Mouse (Mus musculus) liver, embryonic 16.5 days (tissue): ENCODE results near the gene Crisp3. TPM values are rescaled to one million over a fixed set of nuclear protein-coding genes. Genes with fewer than 3 reads are reported as not detected.
"Not testable (repeated sequence)": the region's sequence is repeated elsewhere in the genome, so short reads cannot be mapped to it uniquely, and the experiment has no call there.

Experiments
- ATAC-seq: fragments of 200-750 bp; cut with Nextera tagmentation; 2 replicates; pipeline ENCODE4 v1.8.0; 2017; ENCODE audit warnings: low read depth, mild to moderate bottlenecking, moderate number of reproducible peaks, moderate library complexity
- H3K27ac ChIP-seq: fragments of 300-500 bp; sonication (generic); 2 replicates; pipeline ENCODE4 v1.5.1; 2014; ENCODE audit warnings: mild to moderate bottlenecking, low read length
- H3K27me3 ChIP-seq: fragments of 300-500 bp; sonication (generic); 2 replicates; pipeline ENCODE4 v1.6.1; 2014; ENCODE audit warnings: low read depth, low read length, mixed read lengths; ENCODE audit not compliant: control insufficient read depth, insufficient read depth
- H3K36me3 ChIP-seq: fragments of 300-500 bp; sonication (generic); 2 replicates; pipeline ENCODE4 v1.6.1; 2014; ENCODE audit warnings: mild to moderate bottlenecking; ENCODE audit not compliant: control insufficient read depth, insufficient read depth
- H3K4me1 ChIP-seq: fragments of 300-500 bp; sonication (generic); 2 replicates; pipeline ENCODE4 v1.6.1; 2014; ENCODE audit warnings: low read depth, low read length, mixed read lengths; ENCODE audit not compliant: control insufficient read depth
- H3K4me2 ChIP-seq: fragments of 300-500 bp; sonication (generic); 2 replicates; pipeline ENCODE4 v1.6.1; 2014; ENCODE audit warnings: low read depth, low read length, mixed read lengths
- H3K4me3 ChIP-seq: fragments of 300-500 bp; sonication (generic); 2 replicates; pipeline ENCODE4 v1.5.1; 2014; ENCODE audit warnings: low read depth, mild to moderate bottlenecking, low read length
- H3K9ac ChIP-seq: fragments of 300-500 bp; sonication (generic); 2 replicates; pipeline ENCODE4 v1.6.1; 2014; ENCODE audit warnings: low read depth, low read length
- H3K9me3 ChIP-seq: fragments of 300-500 bp; sonication (generic); replicated peaks from 2 replicates; pipeline ENCODE4 v1.6.1; 2016; ENCODE audit warnings: low read length; ENCODE audit not compliant: control insufficient read depth
- WGBS: fragments of 180-500 bp; shearing (Covaris S2); extraction: QIAGEN DNeasy Blood & Tissue Kit; methylation state at CpG from one replicate; pipeline ENCODE4 v1.1.7; 2014; ENCODE audit not compliant: insufficient replicate concordance; 5-methylcytosine and 5-hydroxymethylcytosine counted together
- polyA plus RNA-seq: library from polyadenylated mRNA; unstranded; fragments of >200 nt; fragmentation: Nextera tagmentation; extraction: Ambion mirVana; gene quantifications from 2 replicates; pipeline ENCODE4 v1.2.1, GENCODE M21; 2015

Crisp3 gene
- not detected in 2 replicates for polyA plus RNA-seq

DNA sequence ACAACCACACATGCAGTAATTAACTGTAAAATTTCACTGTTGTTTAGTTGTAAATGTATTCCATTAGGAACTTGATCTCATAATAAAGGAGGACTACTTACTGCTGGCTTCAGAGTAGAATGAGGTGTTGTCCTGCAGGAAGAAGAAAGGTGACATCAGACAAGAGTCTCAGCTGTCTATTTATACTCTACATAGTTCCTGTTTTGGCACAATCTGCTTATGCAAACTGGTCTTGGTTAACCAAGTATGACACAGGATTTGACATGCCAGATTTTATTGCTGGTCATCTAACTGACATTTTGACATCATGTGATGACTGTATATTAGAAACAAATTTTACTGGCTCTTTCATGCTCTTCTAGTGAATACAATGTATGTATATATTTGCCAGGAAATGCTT, at the start of gene Crisp3:
TSS of gene Crisp3 (minus strand) at position 154 of the 400 bp plus-strand sequence.
- Histone ChIP-seq H3K27ac (no peak within 1 kb of the TSS), H3K9ac (no peak within 1 kb of the TSS), H3K4me3 (no peak within 1 kb of the TSS), H3K36me3 (no peaks in the 10 kb centered on the region), H3K4me1 (no peaks in the 10 kb centered on the region), H3K9me3 (no peaks in the 10 kb centered on the region), H3K27me3 (no peaks in the 10 kb centered on the region), H3K4me2 (no peak within 1 kb of the TSS)
- ATAC-seq: no peak

DNA sequence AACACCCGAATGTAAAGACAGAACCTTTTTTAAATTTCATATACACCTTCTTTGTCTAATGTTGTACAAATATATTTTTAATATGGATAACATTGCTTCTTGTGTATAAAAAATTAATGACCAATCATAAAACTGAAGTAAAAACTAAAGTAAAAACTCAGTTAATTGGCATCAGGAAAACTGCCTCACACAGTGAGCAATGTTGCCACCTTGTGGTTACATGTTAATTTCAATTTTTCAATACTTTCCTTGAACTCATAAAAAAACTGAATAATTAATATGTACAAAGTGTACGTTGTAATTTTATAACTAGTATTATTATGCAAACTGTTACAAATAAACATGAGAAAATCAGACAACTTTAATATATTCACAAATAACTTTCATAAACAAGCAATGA, 43.3 kb upstream of the Crisp3 start:
- Histone ChIP-seq H3K4me1 (no peaks in the 10 kb centered on the region), H3K9ac (no peak overlapping the region), H3K4me2 (no peak overlapping the region), H3K4me3 (no peak overlapping the region), H3K9me3 (no peaks in the 10 kb centered on the region), H3K36me3 (no peaks in the 10 kb centered on the region), H3K27me3 (no peaks in the 10 kb centered on the region), H3K27ac (no peak overlapping the region)
- no peak for ATAC-seq
- WGBS: 47% methylated on average over 2 of the region's 2 CpGs

DNA sequence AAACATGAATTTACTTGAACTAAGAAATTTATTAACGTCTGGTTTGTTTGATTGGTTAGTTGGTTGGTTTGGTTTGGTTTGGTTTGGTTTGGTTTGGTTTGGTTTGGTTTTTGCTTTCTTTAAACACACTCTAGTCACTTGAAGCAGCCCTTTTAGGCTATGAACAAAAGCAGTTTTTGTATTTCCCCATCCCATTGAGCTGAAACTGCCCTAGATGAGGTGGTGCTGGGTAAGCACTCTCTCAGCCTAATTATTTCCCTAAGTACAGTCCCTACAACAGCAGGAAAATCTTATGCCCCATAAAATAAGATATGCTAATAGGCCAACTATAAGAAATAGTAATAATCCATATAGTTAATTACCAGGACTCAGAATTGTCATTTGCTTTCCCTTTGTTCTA, 33.4 kb upstream of the Crisp3 start:
- H3K27me3 ChIP-seq: no peaks in the 10 kb centered on the region
- H3K9me3 ChIP-seq: no peaks in the 10 kb centered on the region
- H3K27ac ChIP-seq: no peak overlapping the region
- no peak overlapping the region for H3K4me2 ChIP-seq
- 49% methylated on average over 1 of the region's 1 CpGs for WGBS
- H3K4me3 ChIP-seq: no peak overlapping the region
- no peaks in the 10 kb centered on the region for H3K36me3 ChIP-seq
- H3K4me1 ChIP-seq: no peaks in the 10 kb centered on the region
- no peak overlapping the region for H3K9ac ChIP-seq
- ATAC-seq: no peak

DNA sequence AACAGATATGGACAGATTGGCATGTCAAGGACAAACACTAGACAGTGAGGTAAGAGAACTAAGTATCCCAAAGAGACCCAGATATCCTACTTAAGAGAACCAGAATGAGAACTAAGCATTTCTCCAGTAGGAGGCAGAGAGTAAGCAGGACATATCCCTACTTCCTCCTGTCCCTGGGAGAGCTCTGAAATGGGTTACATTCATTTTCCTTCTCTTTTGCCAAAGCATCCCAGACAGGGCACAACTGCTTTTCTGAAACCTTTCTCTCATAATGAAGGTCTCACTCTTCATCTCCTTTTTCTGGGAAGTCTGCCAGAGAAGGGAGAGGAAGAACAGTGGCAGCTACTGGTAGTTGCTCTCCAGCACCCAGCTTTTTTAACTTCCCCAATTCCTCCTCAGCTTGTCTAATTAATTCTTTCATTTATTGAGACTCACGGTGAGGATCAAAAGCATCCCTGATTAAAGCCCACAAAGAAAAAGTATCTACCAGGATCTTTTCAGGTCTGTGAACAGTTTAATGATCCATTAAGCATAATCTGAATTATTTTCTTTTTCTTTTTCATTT, 32.9 kb upstream of the Crisp3 start:
- WGBS: 50% methylated on average over 1 of the region's 1 CpGs
- H3K4me1 ChIP-seq: no peaks in the 10 kb centered on the region
- H3K4me2 ChIP-seq: no peak overlapping the region
- H3K9me3 ChIP-seq: no peaks in the 10 kb centered on the region
- H3K4me3 ChIP-seq: no peak overlapping the region
- no peak overlapping the region for H3K9ac ChIP-seq
- H3K27me3 ChIP-seq: no peaks in the 10 kb centered on the region
- ATAC-seq: no peak
- no peaks in the 10 kb centered on the region for H3K36me3 ChIP-seq
- no peak overlapping the region for H3K27ac ChIP-seq

DNA sequence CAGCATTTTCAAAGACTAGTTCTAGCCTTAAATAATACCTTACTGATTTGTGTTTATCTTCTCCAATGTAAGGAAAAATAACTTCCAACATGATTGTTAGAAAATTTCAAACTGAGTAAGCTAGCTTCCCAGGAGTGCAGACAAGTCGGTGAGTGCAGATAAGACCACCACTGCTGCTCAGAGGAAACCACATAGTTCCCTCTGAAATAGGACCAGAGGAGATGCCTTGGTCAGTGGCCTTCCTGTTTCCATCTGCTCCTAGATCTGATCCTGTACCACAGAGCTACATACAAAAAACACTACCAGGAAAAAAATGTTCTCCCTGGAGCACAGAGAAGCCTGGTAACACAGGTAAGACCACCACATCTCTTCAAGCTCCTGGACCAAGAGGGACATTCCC, 10.4 kb upstream of the Crisp3 start:
- no peaks in the 10 kb centered on the region for H3K9me3 ChIP-seq
- no peak overlapping the region for H3K4me3 ChIP-seq
- WGBS: 11% methylated on average over 1 of the region's 1 CpGs
- no peak overlapping the region for H3K9ac ChIP-seq
- no peak overlapping the region for H3K4me2 ChIP-seq
- no peak overlapping the region for H3K27ac ChIP-seq
- H3K36me3 ChIP-seq: no peaks in the 10 kb centered on the region
- H3K27me3 ChIP-seq: no peaks in the 10 kb centered on the region
- no peak for ATAC-seq
- H3K4me1 ChIP-seq: no peaks in the 10 kb centered on the region

DNA sequence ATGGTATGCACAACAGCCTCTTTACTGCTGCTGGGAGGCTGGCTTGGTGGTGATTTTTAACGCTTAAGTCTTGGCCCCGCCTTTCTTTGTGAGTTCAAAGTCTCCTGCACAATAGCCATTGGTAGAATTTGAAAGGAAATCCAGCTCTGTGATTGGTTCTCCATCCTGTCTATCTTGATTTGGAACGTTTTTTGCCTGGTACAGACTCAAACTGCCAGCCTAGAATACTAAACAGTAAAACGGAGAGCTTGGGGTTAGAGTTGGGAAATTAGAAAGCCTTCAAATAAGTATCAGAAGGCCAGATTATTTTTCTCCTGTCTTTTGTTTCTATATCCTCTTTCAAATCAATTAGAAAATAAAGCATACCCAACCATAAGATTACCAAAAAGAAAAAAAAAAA, 33.5 kb downstream of the Crisp3 start, which contains the start of gene Pgk2:
TSS of gene Pgk2 (minus strand) at position 101 of the 400 bp plus-strand sequence.
- 49% methylated on average over 4 of the region's 4 CpGs for WGBS
- Histone ChIP-seq H3K36me3 (no peaks in the 10 kb centered on the region), H3K9ac (no peak within 1 kb of the TSS), H3K27me3 (no peaks in the 10 kb centered on the region), H3K4me2 (no peak within 1 kb of the TSS), H3K4me1 (no peaks in the 10 kb centered on the region), H3K27ac (no peak within 1 kb of the TSS), H3K9me3 (no peaks in the 10 kb centered on the region), H3K4me3 (no peak within 1 kb of the TSS)
- no peak for ATAC-seq

DNA sequence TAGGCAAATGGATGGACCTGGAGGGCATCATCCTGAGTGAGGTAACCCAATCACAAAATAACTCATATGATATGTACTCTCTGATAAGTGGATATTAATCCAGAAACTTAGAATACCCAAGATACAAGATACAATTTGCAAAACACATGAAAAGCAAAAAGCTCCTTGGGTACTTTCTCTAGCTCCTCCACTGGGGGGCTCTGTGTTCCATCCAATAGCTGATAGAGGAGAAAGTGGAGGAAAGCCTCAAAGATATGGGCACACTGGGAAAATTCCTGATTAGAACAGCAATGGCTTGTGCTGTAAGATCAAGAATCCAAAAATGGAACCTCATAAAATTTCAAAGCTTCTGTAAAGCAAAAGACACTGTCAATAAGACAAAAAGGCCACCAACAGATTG, 40.3 kb downstream of the Crisp3 start:
- not testable (repeated sequence) for H3K9ac ChIP-seq, H3K4me2 ChIP-seq, H3K36me3 ChIP-seq, H3K27me3 ChIP-seq, H3K9me3 ChIP-seq, ATAC-seq, H3K27ac ChIP-seq, H3K4me3 ChIP-seq, H3K4me1 ChIP-seq

DNA sequence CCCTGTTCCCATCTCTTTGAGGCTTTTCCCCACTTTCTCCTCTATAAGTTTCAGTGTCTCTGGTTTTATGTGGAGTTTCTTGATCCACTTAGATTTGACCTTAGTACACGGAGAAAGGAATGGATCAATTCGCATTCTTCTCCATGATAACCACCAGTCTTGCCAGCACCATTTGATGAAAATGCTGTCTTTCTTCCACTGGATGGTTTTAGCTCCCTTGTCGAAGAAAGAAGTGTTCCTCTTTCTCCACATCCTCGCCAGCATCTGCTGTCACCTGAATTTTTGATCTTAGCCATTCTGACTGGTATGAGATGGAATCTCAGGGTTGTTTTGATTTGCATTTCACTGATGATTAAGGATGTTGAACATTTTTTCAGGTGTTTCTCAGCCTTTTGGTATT, 51.9 kb downstream of the Crisp3 start:
- H3K36me3 ChIP-seq, H3K4me2 ChIP-seq, H3K27ac ChIP-seq, ATAC-seq, H3K4me3 ChIP-seq, H3K27me3 ChIP-seq, H3K9me3 ChIP-seq, H3K4me1 ChIP-seq, H3K9ac ChIP-seq: not testable (repeated sequence)
- WGBS: 56% methylated on average over 4 of the region's 4 CpGs
